Mouse (Mus musculus): Measurements from ENCODE around the gene Cd19. TPM values are rescaled to one million over a fixed set of nuclear protein-coding genes. Genes with fewer than 3 reads are reported as not detected.

Cd19 gene
- 1 to 10 TPM in 1 of 2 experiments, under 1 TPM in 1; 0.48 to 1.6 TPM for total RNA-seq (2021)
- long read RNA-seq, experiment 1, partial matches to known transcripts: 0 of 1 reads
- long read RNA-seq, experiment 1, other reads (novel, unspliced or antisense): 0 of 1 reads
- long read RNA-seq, experiment 2, partial matches to known transcripts: 0 of 2 reads
- long read RNA-seq, experiment 2, other reads (novel, unspliced or antisense): 0 of 2 reads

DNA sequence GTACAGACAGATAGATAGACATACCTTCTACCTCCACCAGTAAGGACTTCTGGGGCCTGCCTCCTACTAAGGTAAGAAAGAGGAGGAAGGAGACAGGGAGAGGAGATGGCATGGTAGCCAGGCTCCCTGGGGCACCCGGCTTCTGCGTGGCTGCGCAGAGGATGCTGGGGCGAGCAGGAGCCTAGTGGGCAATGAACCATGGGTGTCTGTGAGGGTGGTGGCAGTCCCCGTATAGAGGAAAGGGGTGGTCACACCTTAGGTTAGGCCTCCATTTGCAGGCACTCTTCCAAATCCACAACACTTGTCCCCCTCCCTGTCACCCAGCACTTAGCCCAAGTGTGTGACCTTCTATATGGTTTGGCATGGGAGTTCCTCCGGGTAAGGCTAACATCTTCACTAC is at the start of gene Cd19:
Gene Cd19 (minus strand): TSS at position 165 of the 400 bp plus-strand sequence.
- DNase-seq (ENCODE audit: low spot score in 2 of 2): no peak

DNA sequence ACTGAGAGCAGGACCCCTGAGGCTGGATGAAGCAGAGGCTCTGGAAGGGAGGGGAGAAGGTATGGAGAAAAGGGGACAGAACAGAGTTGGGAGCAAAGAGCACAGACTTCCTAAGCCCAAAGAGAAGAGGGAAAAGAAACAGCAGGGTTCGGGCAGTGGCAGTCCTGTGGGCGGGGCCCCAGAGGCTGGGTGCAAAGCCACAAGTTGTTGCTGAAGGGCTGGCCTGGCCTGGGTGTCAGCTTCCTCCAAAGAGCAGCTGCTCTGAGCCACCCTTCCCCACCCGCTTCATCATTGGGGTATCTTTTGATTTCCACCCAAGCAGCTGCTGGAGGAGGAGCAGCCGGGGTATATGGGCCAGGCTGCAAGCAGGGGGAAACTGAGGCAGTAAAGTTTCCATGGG is 49.4 kb upstream of the Cd19 start:
- no peak for DNase-seq (ENCODE audit: low spot score in 2 of 2)

DNA sequence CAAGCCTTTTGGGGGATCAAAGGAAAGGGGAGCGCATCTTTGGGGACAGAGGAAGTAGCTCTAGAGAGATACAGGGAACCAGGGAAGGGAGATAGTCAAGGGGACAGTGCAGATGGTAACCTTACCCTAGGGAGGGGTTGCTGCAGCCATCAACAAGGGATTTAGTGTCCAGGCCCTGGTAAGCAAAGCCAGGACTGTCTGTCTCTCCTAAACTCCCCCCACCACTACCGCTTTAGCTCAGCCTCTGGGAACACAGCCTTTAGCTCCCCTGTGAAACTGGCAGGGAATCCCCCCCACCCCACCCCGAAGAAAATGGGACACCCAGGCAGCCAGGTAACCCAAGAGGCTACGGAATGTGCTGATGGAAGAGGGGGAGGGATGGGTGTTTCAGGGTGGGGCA is 48.9 kb upstream of the Cd19 start:
- no peak for DNase-seq (ENCODE audit: low spot score in 2 of 2)

DNA sequence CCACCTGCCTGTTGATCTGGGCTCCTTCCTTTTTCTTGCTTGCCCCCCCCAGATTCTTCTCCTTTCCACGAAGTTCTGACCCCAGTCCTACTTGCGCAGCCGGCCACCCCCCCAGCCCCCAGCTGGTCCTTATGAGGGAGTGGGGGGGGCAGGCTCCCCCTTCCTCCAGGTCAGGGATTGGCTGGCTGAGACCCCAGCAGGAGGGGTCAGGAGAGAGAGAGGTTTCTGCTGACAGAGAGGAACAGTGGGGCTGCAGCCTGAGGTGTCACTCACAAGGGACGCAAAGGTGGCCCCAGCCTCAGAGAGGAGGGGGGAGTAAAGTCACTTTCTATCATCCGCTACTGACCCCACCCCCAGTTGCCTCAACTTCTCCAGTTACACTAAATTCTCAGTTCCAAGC is 48.3 kb upstream of the Cd19 start, which contains the start of gene Atp2a1:
Gene Atp2a1 (minus strand): TSS at position 105 of the 400 bp plus-strand sequence.
- DNase-seq (ENCODE audit: low spot score in 2 of 2): no peak

DNA sequence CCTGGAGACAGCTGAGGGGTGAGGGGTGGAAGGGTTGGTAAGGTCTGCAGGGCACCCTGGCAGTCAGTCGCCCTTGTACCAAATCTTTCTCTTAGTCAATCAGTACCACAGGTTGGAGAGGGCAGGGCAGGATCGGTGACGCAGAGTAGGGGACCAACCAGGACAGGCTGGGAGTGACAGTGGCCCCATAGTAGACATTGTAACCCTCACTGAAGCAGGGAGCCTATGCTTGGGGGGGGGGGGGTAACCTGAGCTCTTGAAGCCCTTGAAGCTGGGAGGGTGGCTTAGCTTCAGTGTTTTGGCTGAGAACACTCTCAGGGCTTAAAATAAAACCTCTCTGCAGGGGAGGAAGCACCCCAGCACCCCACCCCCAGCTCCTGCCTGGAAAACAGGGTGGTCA is 46.9 kb upstream of the Cd19 start:
- no peak for DNase-seq (ENCODE audit: low spot score in 2 of 2)

DNA sequence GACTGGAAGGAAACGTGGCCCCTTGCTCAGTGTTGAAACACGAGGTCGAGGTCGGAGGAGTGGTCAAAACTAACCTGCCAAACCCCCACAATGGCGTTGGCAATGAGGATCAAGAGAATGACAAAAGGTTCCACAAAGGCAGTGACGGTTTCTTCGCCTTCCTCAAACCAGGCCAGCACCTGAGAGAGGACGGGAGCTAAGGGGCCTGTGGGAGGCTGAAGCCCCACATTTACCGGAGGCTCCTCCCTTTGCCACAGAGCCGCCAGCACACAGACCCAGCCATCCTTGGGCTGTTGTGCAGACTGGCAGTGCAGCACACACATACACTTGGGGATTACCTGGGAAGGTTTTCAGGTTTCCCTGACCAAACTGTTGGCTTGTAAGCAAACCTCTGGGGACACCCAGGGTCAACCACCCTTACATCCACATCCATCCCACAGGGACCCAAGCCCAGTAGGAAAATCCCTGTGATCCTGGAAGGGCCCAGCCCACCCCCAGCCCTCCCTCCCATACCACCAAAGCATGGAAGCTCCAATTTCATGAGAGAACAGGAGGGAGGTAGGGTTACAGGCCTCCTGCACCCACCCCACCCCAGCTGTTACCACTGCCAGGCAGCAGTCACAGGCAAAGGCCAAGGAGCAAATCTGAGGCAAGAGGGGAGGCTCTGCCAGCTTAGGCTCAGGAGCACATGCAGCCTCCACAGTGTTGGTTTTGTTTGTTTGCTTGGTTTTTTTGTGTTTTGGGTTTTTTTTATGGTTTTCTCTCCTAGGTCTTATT is 46.1 kb upstream of the Cd19 start:
- no peak for DNase-seq (ENCODE audit: low spot score in 2 of 2)

DNA sequence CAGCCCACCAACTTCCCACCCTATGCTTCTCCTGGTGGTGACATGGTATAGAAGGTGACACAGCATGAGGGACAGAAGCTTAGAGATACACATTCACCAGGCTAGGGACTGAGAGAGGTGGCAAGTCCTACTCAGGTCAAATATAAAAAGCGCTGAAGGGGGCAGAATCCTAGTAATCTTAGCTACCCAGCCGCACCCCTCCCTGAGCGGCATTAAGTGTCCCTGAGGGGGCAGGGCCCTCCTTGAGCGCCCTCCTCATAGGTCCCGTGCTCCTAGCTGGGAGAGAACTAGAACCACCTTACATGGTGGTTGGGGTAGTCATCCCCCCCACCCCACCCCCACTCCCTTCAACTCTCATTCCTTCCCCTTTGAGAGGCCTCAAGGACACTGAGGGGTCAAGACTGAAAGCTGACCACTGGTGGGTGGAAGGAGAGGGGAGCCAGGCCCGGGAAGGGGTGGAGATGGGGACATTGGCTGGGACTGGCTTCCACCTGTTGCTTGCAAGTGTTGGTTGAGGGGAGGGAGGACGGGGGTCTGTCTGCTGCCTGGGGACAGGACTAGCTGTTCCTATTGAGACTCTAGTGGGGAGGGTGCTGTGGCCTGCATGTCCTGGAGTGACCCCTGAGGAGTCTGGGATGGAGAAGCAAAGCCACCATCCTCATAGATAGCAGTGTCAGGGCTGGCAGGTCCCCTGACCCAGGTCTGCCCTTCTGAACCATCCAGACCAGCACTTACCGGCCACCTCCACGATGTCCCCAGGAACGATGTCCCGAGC is 44.3 kb upstream of the Cd19 start:
- no peak for DNase-seq (ENCODE audit: low spot score in 2 of 2)

DNA sequence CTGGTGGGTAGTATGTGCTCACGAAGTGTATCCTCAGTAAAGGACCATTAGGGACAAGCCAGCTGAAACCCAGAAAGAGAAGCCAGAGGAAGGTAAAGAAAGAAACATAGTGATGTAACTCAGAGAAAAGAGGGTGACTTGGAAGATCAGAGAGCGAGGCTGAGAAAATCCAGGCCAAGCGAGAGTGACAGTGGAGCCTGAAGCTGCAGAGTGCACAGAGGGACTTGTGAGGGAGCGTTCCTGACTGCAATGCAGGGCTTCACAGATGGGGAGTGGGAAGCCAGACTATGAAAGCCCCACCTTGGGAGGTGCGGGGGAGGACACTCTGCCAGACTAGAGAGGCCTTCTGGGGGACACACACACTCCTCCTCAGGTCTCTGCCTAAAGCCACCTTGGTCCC is 43.5 kb upstream of the Cd19 start:
- DNase-seq (ENCODE audit: low spot score in 2 of 2): no peak

DNA sequence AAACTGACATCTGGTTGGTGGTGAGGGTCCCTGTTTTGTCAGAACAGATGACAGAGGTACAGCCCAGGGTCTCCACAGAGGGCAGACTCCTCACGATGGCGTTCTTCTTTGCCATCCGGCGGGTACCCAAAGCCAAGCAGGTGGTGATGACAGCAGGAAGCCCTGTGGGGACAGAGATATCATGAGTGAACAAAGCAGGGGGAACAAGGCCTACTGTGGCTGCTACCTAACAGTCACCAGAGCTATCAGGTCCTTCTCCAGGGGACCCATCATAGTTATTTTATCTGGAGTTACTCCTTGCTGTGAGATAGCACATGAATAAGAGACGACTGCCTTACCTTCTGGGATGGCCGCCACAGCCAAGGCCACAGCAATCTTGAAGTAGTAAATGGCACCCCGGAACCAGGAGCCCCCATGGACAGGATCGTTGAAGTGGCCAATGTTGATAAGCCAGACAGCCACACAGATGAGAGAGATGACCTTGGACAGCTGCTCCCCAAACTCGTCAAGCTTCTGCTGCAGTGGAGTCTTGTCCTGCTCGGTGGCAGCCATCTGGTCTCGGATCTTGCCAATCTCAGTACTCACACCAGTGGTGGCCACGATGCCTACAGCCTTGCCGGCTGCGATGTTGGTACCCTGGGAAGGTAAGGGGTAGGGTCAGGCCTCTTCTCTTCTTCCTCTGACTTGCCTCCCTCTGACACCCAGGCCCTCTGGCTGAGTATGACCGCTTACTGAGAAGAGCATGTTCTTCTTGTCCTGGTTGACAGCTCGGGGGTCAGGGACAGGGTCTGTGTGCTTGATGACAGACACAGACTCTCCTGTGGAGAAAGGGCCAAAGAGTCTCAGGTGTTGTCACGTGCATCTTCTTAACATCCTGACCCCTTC is 41.9 kb upstream of the Cd19 start:
- no peak for DNase-seq (ENCODE audit: low spot score in 2 of 2)

DNA sequence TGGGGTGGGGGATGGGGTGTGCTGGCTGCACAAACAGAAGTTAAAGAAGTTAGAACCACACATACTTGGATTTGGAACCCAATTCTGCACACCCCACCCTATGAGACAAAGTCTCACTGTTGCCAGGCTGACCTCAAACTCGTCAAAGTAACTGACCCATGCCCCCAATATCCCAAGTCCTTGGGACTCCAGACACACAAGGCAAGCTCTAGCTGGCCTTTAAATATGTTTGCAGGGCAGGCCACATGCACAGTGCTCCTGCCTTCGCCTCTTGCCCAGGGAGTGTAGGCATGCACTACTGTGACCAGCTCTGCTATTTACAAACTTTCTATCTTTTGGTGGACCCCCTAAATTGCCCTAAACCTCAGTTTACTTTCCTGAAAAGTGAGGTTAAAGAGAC is 40.6 kb upstream of the Cd19 start:
- no peak for DNase-seq (ENCODE audit: low spot score in 2 of 2)

DNA sequence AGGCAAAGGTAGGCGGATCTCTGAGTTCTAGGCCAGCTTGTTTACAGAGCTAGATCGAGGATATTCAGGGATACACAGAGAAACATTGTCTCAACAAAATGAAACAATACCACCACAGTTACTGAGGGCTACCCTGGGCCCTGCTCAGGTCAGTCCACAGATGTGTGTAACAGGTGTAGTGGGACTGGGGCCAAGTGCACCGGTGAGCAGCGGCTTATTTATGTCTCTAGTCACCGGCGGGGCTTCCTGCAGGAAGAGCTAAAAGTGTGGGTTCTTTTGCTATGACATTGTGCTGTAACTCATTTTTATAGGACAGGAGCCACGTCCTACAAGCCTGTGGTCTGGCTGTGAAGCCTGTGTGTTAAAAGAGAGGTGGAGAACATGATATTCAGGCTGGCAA is 39.2 kb upstream of the Cd19 start:
- no peak for DNase-seq (ENCODE audit: low spot score in 2 of 2)

DNA sequence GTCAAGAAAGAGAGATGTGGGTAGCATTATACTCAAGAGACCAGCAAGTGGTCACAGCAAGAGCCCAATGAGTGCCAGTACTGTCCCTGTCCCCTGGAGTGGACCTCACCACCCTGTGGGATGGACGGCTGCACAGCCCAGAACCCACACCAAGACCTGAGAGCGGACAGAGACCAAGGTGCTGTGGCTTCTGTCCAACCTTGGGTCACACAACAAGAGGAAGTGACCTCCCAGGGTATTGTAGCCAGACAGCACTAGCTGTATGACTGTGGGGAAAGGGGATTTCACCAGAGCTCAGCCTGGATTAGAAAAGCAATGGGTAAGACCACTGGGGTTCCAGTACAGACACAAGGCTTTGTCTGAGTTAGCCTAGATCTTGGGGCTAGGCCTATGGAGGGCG is 37.6 kb upstream of the Cd19 start:
- no peak for DNase-seq (ENCODE audit: low spot score in 2 of 2)

DNA sequence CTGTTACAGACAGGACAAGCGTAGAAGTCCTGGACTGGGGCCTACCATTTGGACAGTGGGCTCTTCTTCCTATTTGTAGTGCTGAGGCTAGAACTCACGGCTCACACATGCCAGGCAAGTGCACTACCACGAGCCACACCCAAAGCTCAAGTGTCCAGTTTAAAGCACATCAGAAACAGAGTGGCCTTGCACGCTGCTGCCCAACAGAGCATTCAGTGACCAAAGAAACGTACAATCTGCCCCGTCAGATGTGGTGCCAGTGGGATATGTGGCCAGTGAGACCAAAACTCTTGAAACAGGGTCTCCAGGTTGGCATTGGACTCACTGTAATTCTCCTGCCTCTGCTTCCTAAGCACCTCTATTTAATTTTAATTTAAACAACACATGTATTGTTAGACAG is 36.0 kb upstream of the Cd19 start:
- no peak for DNase-seq (ENCODE audit: low spot score in 2 of 2)

DNA sequence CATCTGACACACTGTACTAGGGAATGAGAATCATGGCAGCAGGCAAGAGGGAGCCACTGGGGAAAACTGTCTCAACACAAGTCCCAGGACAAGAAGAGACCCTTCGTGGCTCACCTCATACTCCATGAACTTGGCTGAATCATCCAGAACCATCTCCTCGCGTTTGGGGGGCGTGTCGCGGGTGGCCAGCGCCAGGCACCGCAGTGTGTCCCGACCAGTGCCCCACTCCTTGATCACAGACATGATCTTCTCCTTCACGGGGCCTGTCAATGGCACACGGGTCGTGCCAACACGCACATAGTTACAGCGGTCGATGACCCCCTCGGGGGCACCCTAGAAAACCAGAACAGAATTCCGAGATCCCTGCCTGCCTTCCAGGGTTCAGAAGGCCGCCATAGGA is 35.3 kb upstream of the Cd19 start:
- no peak for DNase-seq (ENCODE audit: low spot score in 2 of 2)

DNA sequence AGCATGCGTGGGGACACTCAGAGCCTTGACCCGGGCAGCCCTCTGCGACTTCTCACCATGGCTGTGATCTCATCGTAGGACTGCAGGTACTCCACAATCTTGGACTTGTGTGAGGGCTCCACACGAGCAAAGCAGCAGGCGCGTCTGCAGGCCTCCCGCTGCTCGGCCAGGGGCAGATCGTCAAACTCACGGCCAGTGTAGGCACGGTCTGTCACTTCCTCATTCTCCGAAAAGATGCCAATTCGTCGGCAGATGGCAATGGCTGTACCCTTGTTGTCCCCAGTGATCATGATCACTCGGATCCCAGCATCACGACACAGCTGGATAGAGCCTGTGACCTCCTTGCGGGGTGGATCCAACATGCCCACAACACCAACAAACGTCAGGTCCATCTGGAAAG is 33.8 kb upstream of the Cd19 start:
- no peak for DNase-seq (ENCODE audit: low spot score in 2 of 2)

DNA sequence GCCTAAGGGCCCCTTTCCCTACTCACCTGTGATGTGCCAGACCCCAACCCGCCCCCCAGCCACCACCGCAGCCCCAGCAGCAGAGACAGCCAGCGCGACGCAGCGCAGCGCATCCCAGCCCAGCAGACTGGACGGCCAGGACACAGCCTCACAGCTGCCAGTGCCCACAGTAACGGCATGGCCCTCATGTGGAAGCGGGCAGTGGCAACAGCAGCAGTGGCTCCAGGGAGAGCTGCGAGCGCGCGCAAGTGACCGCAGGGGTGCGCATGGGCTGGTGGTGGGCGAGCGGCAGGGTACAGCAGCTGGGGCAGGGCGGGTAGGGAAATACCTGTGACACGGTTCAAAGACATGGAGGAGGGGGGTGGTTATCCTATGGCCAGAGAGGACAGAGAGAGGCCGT is 31.5 kb upstream of the Cd19 start:
- DNase-seq (ENCODE audit: low spot score in 2 of 2): no peak

DNA sequence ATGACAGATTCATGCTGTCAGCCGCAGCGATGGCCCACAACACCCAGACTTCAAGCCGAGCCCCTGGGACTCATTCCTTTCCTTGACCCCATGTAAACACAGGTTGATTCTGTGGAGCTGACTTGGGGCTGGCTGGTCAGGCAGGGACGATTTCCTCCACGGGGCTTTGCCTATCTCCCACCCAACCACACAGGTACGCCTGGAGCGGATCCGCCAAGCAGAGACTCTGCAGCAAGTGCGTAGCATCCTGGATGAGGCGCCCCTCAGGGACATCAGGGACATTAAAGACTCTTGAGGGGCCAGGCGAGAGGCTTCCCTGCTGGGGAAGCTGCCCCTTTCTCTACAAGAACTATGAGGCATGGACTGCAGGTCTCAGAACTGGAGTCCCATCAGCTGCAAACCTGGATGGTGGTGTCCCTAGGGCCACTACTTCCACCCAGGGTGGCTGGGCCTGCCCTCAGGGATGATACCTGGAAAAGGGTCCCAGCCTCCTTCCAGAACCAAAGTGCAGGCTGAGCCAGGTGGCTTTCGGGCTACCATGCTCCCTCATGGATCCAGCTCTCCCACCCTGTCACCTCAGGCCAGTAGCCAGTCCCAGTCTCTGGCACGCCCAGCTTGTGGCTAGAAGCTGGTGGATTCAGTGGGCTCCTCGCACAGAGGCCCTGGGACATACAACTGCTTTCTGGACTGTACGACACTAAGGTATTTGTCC is 30.6 kb upstream of the Cd19 start:
- no peak for DNase-seq (ENCODE audit: low spot score in 2 of 2)

DNA sequence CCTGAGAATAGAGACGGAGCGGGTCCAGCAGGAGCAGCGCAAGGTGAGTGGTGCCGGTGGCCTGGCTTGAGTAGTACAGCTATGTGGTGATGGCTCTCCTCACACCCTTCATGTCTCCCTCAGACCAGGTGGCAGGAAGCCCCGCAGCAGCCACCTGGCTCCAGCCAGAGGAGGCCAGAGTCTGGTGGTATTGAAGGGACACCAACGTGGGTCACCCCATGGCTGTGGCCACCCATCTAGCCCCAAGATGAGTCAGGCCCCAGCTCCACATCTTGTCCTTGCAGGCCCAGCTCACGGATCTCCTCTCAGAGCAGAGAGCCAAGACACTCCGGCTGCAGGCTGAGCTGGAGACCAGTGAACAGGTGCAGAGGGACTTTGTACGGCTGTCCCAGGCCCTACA is 29.8 kb upstream of the Cd19 start:
- no peak for DNase-seq (ENCODE audit: low spot score in 2 of 2)

DNA sequence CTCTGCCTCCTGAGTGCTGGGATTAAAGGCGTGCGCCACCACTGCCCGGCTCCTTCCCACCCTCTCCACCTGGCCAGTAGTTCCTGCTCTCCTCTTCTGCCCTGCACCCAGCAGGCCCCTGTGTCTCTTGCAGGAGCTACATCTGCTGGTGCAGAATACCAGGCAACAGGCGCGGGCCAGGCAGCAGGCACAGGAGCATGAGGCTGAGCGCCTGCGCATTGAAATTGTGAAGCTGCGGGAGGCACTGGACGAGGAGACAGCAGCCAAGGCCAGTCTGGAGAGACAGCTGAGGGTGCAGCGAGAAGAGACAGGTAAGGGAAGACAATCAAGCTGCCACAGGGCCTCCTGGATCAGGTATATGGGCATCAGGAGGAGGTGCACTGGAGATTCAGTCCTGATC is 29.3 kb upstream of the Cd19 start:
- no peak for DNase-seq (ENCODE audit: low spot score in 2 of 2)

DNA sequence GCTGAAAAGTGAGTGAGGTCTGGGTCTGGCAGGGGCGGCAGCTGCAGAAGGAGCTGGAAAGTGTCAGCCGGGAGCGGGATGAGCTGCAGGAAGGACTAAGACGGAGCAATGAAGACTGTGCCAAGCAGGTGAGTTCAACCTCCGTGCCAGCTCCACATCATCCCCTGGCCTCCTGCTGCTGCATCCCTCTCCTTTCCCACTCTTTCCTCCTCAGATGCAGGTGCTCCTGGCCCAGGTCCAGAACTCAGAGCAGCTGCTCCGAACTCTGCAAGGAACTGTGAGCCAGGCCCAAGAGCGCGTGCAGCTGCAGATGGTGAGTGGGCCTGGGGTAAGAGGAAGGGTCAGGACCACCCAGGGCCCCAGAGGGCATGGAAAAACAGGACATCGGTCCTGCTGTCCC is 25.4 kb upstream of the Cd19 start:
- no peak for DNase-seq (ENCODE audit: low spot score in 2 of 2)

DNA sequence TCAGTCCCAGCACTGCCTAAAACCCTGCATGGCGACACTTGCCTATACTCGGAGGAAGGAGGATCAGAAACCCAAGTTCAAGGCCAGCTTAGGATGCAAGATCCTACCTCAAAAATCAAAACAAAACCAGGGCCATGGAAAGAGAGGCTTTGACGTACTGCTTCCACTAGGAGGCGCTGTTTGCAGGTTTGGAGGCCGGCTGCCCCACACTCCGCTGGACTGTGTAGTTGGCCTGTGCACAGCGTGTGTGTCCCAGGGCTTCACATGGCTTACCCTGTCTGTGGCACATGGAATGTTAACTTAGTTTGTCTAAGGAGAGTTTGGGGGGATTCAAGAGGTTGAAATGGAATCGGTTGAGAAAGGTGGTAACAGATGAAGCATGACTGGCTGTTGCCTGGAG is 22.2 kb upstream of the Cd19 start:
- DNase-seq (ENCODE audit: low spot score in 2 of 2): peak; percentile 31 to 59

Measured in adrenal gland, postnatal 4 days (tissue).